7 mouse cellular contexts compared by ENCODE assay signal in the genomic region with DNA sequence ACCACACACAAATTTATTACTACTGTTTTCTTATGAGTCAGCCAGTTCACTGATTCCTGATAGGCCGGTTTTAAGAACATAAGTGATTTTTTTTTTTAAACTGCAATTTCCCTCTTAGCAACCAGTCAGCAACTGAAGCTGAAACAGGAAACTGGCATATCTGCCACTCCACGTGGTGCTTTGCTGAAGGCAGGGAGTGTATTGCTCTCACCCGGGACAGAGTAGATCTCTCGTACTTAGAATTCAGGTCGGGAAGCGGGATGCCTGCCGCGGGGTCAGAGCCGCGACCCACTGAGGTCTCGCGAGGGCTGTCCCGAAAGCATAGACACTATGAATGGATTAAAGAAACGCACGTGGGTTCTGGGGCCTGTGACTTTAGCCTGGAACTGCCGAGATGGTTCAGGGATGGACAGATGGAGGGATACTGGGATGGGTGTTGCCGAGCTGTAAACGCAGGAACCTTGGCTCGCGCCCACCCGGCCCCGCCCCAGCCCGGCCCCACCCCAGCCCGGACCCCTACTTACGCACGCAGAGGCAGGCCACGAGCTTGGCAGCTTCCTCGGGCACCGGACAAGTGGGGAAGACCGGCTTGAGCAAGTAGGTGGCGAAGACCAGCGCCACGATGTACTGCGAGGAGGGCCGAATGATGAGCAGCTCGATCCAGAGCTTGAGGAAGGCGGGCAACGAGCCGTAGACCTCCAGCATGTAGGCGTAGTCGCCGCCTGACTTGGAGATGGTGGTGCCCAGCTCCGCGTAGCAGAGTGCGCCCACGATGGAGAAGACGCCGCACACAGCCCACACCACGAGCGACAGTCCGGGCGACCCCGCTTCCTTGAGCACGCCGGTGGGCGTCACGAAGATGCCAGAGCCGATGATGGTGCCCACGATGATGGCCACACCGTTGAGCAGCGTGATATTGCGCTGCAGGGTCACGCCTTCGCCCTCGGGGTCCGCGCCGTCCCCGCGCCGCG. TPM values are rescaled to one million over a fixed set of nuclear protein-coding genes. Genes with fewer than 3 reads are reported as not detected.
DNase-seq lines count a peak whose midpoint lies in the region; ATAC-seq and TF ChIP-seq lines count a peak whose summit lies in the region.

No protein-coding gene starts in this region.

- DNase-seq in cerebellum, postnatal 25 days, result peak; percentile 52 to 63
- peak; percentile 48 for DNase-seq in left cerebral cortex, postnatal 4 days
- DNase-seq in spleen, adult 12 weeks (ENCODE audit: low spot score), result peak; percentile 36

- peaks cover 51% of the 10 kb centered on the region for H3K79me2 ChIP-seq in C2C12 (ENCODE audit: control insufficient read depth, insufficient read depth)

- TF ChIP-seq CTCF in C2C12 (IDR thresholded peaks at IDR 0.05; ENCODE audit: control insufficient read depth, insufficient read depth, insufficient read length), result no peak
- TF ChIP-seq CTCF in ES-Bruce4 (IDR thresholded peaks at IDR 0.05; ENCODE audit: low read depth, low read length), result no peak

- peaks cover 8% of the 10 kb centered on the region for H3K4me1 ChIP-seq in ES-Bruce4 (ENCODE audit: control insufficient read depth, insufficient read depth, low read length)
- peaks cover 18 to 32% of the 10 kb centered on the region in 2 experiments for H3K4me1 ChIP-seq in heart, embryonic 14.5 days (ENCODE audit: control insufficient read depth in 2 of 2, insufficient read depth in 2 of 2, low read length in 2 of 2)

- TF ChIP-seq EP300 in ES-Bruce4 (IDR thresholded peaks at IDR 0.05; ENCODE audit: insufficient read depth, low read depth, low read length), result no peak

- peak overlapping the region; percentile 67 for H3K9ac ChIP-seq in ES-Bruce4 (ENCODE audit: low read depth, poor library complexity, severe bottlenecking)
- H3K9ac ChIP-seq in heart, embryonic 14.5 days (ENCODE audit: low read length), result peak overlapping the region; percentile 83

- peak overlapping the region; percentile 100 for H3K4me2 ChIP-seq in heart, embryonic 14.5 days (ENCODE audit: low read length)

- no peak overlapping the region for H3K27ac ChIP-seq in ES-Bruce4 (ENCODE audit: insufficient read depth, low read length)
- no peak overlapping the region for H3K27ac ChIP-seq in heart, embryonic 14.5 days (replicated peaks in 1 of 2; ENCODE audit: control insufficient read depth in 1 of 2, insufficient read depth in 1 of 2, low read depth in 2 of 2, low read length in 2 of 2)

- H3K36me3 ChIP-seq in C2C12 (ENCODE audit: control insufficient read depth, insufficient read depth) (no peaks in the 10 kb centered on the region), ES-Bruce4 (ENCODE audit: control insufficient read depth, insufficient read depth, low read length, poor library complexity, severe bottlenecking) (peaks cover 23% of the 10 kb centered on the region)
- no peaks in the 10 kb centered on the region for H3K36me3 ChIP-seq in heart, embryonic 14.5 days (ENCODE audit: control insufficient read depth, insufficient read depth, low read length)

- no peaks in the 10 kb centered on the region for H3K9me3 ChIP-seq in ES-Bruce4 (replicated peaks; ENCODE audit: control insufficient read depth, insufficient read depth, low read length, poor library complexity, severe bottlenecking)
- H3K9me3 ChIP-seq in heart, embryonic 14.5 days (ENCODE audit: control insufficient read depth, low read length), result no peaks in the 10 kb centered on the region

- peak overlapping the region; percentile 61 for H3ac ChIP-seq in C2C12 (ENCODE audit: control insufficient read depth, insufficient read length, low read depth)

- H3K79me3 ChIP-seq in C2C12 (ENCODE audit: low read depth), result peaks cover 40% of the 10 kb centered on the region

- under 1% methylated on average over 71 of the region's 72 CpGs for WGBS in heart, embryonic 14.5 days

- peak overlapping the region; percentile 79 for H3K4me3 ChIP-seq in C2C12 (ENCODE audit: insufficient read depth, poor library complexity, severe bottlenecking)
- H3K4me3 ChIP-seq in ES-Bruce4 (ENCODE audit: low read depth, low read length), result peak overlapping the region; percentile 80
- H3K4me3 ChIP-seq in heart, embryonic 14.5 days (ENCODE audit: control insufficient read depth in 1 of 2, insufficient read depth in 1 of 2, low read depth in 1 of 2, low read length in 2 of 2), result peak overlapping the region; percentile 69 to 83

- TF ChIP-seq POLR2A in ES-Bruce4 (IDR thresholded peaks at IDR 0.05; ENCODE audit: insufficient read depth, low read length), result no peak

- ATAC-seq in heart, embryonic 14.5 days (ENCODE audit: insufficient number of reproducible peaks, insufficient read depth, low FRiP score, low read depth), result peak; percentile 28
- peak; percentile 10; the same call in 1 of the 2 replicates for ATAC-seq in megakaryocyte-erythroid progenitor cell, adult 5-6 weeks (replicated peaks; ENCODE audit: low FRiP score, low TSS enrichment, poor library complexity, severe bottlenecking)

- no peaks in the 10 kb centered on the region for H3K27me3 ChIP-seq in C2C12 (ENCODE audit: control insufficient read depth, insufficient read depth, insufficient read length)
- H3K27me3 ChIP-seq in ES-Bruce4 (ENCODE audit: control insufficient read depth, insufficient read depth, low read length, poor library complexity, severe bottlenecking), result no peaks in the 10 kb centered on the region
- H3K27me3 ChIP-seq in heart, embryonic 14.5 days (ENCODE audit: control insufficient read depth, insufficient read depth, low read length), result no peaks in the 10 kb centered on the region; the same call in 1 of the 2 replicates

- intact Hi-C loops in left cerebral cortex, postnatal 4 days (cut with DNase I), result no loop called here

TF ChIP-seq in C2C12, 6 proteins besides CTCF, POLR2A, EP300 and RAD21:
- TF ChIP-seq FOSL1 (IDR thresholded peaks at IDR 0.05; ENCODE audit: insufficient read depth, low read length, poor library complexity, severe bottlenecking) (no peak), CEBPB (IDR thresholded peaks at IDR 0.05; ENCODE audit: low read depth) (no peak), MYOD1 (IDR thresholded peaks at IDR 0.05; ENCODE audit: control insufficient read depth, insufficient read length, low read depth) (no peak), MYOG (IDR thresholded peaks at IDR 0.05; ENCODE audit: control insufficient read depth, extremely low read depth, insufficient read length) (no peak), MAX (IDR thresholded peaks at IDR 0.05) (peak; percentile 95), USF1 (IDR thresholded peaks at IDR 0.05; ENCODE audit: low read depth) (peak; percentile 56)

RNA-seq across cellular contexts. Expression of a gene that starts 0.7 kb away (rescaled TPM):
- polyA plus RNA-seq in C2C12 (2012; fragmentation: generic; extraction: Trizol) (112 TPM), ES-Bruce4 (2011; ENCODE audit: insufficient read depth, insufficient read length, low read depth, missing spikeins) (80.8 and 85.4 TPM in 2 replicates)
- 18.7 and 18.8 TPM in 2 replicates for polyA plus RNA-seq in heart, embryonic 14.5 days (2014; fragmentation: Nextera tagmentation; extraction: Ambion mirVana)
- total RNA-seq in left cerebral cortex, postnatal 4 days (2021), result 100 to 1,000 TPM; 150 to 153 TPM
- 78.1 and 90.0 TPM in 2 replicates for total RNA-seq in megakaryocyte-erythroid progenitor cell, adult 5-6 weeks (2014; fragmentation: Nextera tagmentation)
- total RNA-seq in megakaryocyte-erythroid progenitor cell, adult 5-6 weeks (2017), result 23.6 and 43.1 TPM in 2 replicates

RNA-seq across cellular contexts. Expression of a gene that starts 37.9 kb away (rescaled TPM):
- polyA plus RNA-seq in C2C12 (2012; fragmentation: generic; extraction: Trizol) (not detected), ES-Bruce4 (2011; ENCODE audit: insufficient read depth, insufficient read length, low read depth, missing spikeins) (4.3 and 5.8 TPM in 2 replicates)
- polyA plus RNA-seq in heart, embryonic 14.5 days (2014; fragmentation: Nextera tagmentation; extraction: Ambion mirVana), result not detected in 2 replicates
- total RNA-seq in left cerebral cortex, postnatal 4 days (2021), result under 1 TPM in 1 of 2 experiments, not detected in 1; 0.48 TPM
- not detected in 2 replicates for total RNA-seq in megakaryocyte-erythroid progenitor cell, adult 5-6 weeks (2014; fragmentation: Nextera tagmentation)
- total RNA-seq in megakaryocyte-erythroid progenitor cell, adult 5-6 weeks (2017), result not detected in 2 replicates

RNA-seq across cellular contexts. Expression of a gene that starts 42.7 kb away (rescaled TPM):
- polyA plus RNA-seq in C2C12 (2012; fragmentation: generic; extraction: Trizol) (25.9 TPM), ES-Bruce4 (2011; ENCODE audit: insufficient read depth, insufficient read length, low read depth, missing spikeins) (47.2 and 54.8 TPM in 2 replicates)
- 21.2 and 24.8 TPM in 2 replicates for polyA plus RNA-seq in heart, embryonic 14.5 days (2014; fragmentation: Nextera tagmentation; extraction: Ambion mirVana)
- total RNA-seq in left cerebral cortex, postnatal 4 days (2021), result 10 to 100 TPM; 30.2 to 30.7 TPM
- total RNA-seq in megakaryocyte-erythroid progenitor cell, adult 5-6 weeks (2014; fragmentation: Nextera tagmentation), result 18.4 and 22.9 TPM in 2 replicates
- total RNA-seq in megakaryocyte-erythroid progenitor cell, adult 5-6 weeks (2017), result 10.8 and 17.3 TPM in 2 replicates
